Mouse (Mus musculus) ES-E14 (cell line): ENCODE measurements at regions not wholly inside any gene's neighbourhood (a gene's known extent, or its start where the extent isn't known, plus 50 kb on each side); places are given as distances from the start of the nearest gene placed in this dataset.

Experiments
- HCFC1 ChIP-seq: IDR thresholded peaks from 2 replicates; pipeline ENCODE4 v1.6.1; 2012; ENCODE audit warnings: low read length, inconsistent platforms, borderline replicate concordance; ENCODE audit not compliant: insufficient read depth
- ZNF384 ChIP-seq: IDR thresholded peaks from 2 replicates; pipeline ENCODE4 v1.6.1; 2012; ENCODE audit warnings: low read depth, low read length, inconsistent platforms

- no peak for TF ChIP-seq ZNF384
- TF ChIP-seq HCFC1: no peak
Observed at GRCm38 (mm10) chr4:131322323-131322722, 378.1 kb downstream of the Matn1 start.
